Mouse (Mus musculus) embryonic facial prominence, embryonic 15.5 days (tissue): Measurements from ENCODE around the gene Crlf1. TPM values are rescaled to one million over a fixed set of nuclear protein-coding genes. Genes with fewer than 3 reads are reported as not detected.
A peak's percentile ranks its signal among the peaks of the same experiment; 100 is the strongest.
"Not testable (repeated sequence)": the region's sequence is repeated elsewhere in the genome, so short reads cannot be mapped to it uniquely, and the experiment has no call there.

ENCODE experiments used
- ATAC-seq: fragments of 200-750 bp; cut with Nextera tagmentation; 2 replicates; pipeline ENCODE4 v1.8.0; 2017; ENCODE audit warnings: low read depth, moderate TSS enrichment; ENCODE audit not compliant: insufficient number of reproducible peaks, low FRiP score, low TSS enrichment
- H3K27ac ChIP-seq: fragments of 300-500 bp; sonication (generic); replicated peaks from 2 replicates; pipeline ENCODE4 v1.5.1; 2015; ENCODE audit warnings: mild to moderate bottlenecking, inconsistent platforms
- H3K27me3 ChIP-seq: fragments of 300-500 bp; sonication (generic); 2 replicates; pipeline ENCODE4 v1.6.1; 2015; ENCODE audit warnings: inconsistent platforms
- H3K36me3 ChIP-seq: fragments of 300-500 bp; sonication (generic); 2 replicates; pipeline ENCODE4 v1.6.1; 2015; ENCODE audit warnings: mild to moderate bottlenecking, inconsistent platforms
- H3K4me1 ChIP-seq: fragments of 300-500 bp; sonication (generic); 2 replicates; pipeline ENCODE4 v1.6.1; 2015; ENCODE audit warnings: inconsistent platforms
- H3K4me2 ChIP-seq: fragments of 300-500 bp; sonication (generic); replicated peaks from 2 replicates; pipeline ENCODE4 v1.6.1; 2015; ENCODE audit warnings: mild to moderate bottlenecking, inconsistent platforms
- H3K4me3 ChIP-seq: fragments of 300-500 bp; sonication (generic); replicated peaks from 2 replicates; pipeline ENCODE4 v1.5.1; 2015; ENCODE audit warnings: mild to moderate bottlenecking, inconsistent platforms
- H3K9ac ChIP-seq: fragments of 300-500 bp; sonication (generic); 2 replicates; pipeline ENCODE4 v1.6.1; 2015; ENCODE audit warnings: inconsistent platforms
- H3K9me3 ChIP-seq: fragments of 300-500 bp; sonication (generic); replicated peaks from 2 replicates; pipeline ENCODE4 v1.6.1; 2016; ENCODE audit warnings: inconsistent platforms
- WGBS: fragments of 180-500 bp; shearing (Covaris S2); methylation state at CpG from one replicate; pipeline ENCODE4 v1.1.7; 2015; 5-methylcytosine and 5-hydroxymethylcytosine counted together
- polyA plus RNA-seq: library from polyadenylated mRNA; unstranded; fragments of >200 nt; fragmentation: Nextera tagmentation; extraction: Ambion mirVana; gene quantifications from 2 replicates; pipeline ENCODE4 v1.2.1, GENCODE M21; 2015

Crlf1 gene
- polyA plus RNA-seq, 1 experiment from 2014 or later: 159 TPM

GRCm38 (mm10) chr8:70511174-70511573 lies 18.2 kb downstream of the Crlf1 start:
- 0 out of 2 replicates have a peak overlapping the region, but pooled peaks have one; percentile 97 for H3K27ac ChIP-seq
- not testable (repeated sequence) for ATAC-seq, H3K9ac ChIP-seq, H3K27me3 ChIP-seq, H3K9me3 ChIP-seq
- peaks cover 48% of the 10 kb centered on the region for H3K36me3 ChIP-seq
- H3K4me3 ChIP-seq: peak overlapping the region; percentile 77
- peak overlapping the region; percentile 86 for H3K4me2 ChIP-seq
- peaks cover 29% of the 10 kb centered on the region for H3K4me1 ChIP-seq
- WGBS: 88% methylated on average over 6 of the region's 6 CpGs

- 94% methylated on average over 2 of the region's 2 CpGs for WGBS
- ATAC-seq: no peak
- no peak overlapping the region for H3K27ac ChIP-seq
- H3K9me3 ChIP-seq: no peaks in the 10 kb centered on the region
- H3K9ac ChIP-seq: no peak overlapping the region
- H3K4me1 ChIP-seq: peaks cover 27% of the 10 kb centered on the region
- H3K4me2 ChIP-seq: no peak overlapping the region
- no peaks in the 10 kb centered on the region for H3K27me3 ChIP-seq
- H3K4me3 ChIP-seq: peak overlapping the region; percentile 77; the same call in 1 of the 2 replicates
- H3K36me3 ChIP-seq: peaks cover 54% of the 10 kb centered on the region
These were observed 18.8 kb downstream of the Crlf1 start for GRCm38 (mm10) chr8:70511770-70512169.

- no peak overlapping the region for H3K9ac ChIP-seq
- H3K27me3 ChIP-seq: no peaks in the 10 kb centered on the region
- 92% methylated on average over 11 of the region's 11 CpGs for WGBS
- H3K4me2 ChIP-seq: no peak overlapping the region
- no peak overlapping the region for H3K27ac ChIP-seq
- peaks cover 21% of the 10 kb centered on the region for H3K4me1 ChIP-seq
- H3K36me3 ChIP-seq: peaks cover 48% of the 10 kb centered on the region
- ATAC-seq: no peak
- no peak overlapping the region for H3K4me3 ChIP-seq
- H3K9me3 ChIP-seq: no peaks in the 10 kb centered on the region
These were observed 19.4 kb downstream of the Crlf1 start for GRCm38 (mm10) chr8:70512253-70512903.

GRCm38 (mm10) chr8:70513441-70513840 lies 20.5 kb downstream of the Crlf1 start:
- ATAC-seq: no peak
- H3K9ac ChIP-seq: no peak overlapping the region
- H3K4me2 ChIP-seq: no peak overlapping the region
- H3K27ac ChIP-seq: no peak overlapping the region
- H3K9me3 ChIP-seq: no peaks in the 10 kb centered on the region
- H3K27me3 ChIP-seq: no peaks in the 10 kb centered on the region
- H3K36me3 ChIP-seq: peaks cover 39% of the 10 kb centered on the region
- peaks cover 19% of the 10 kb centered on the region for H3K4me1 ChIP-seq
- whole genome bisulfite sequencing: 49% methylated on average over 2 of the region's 2 CpGs
- H3K4me3 ChIP-seq: no peak overlapping the region

- peaks cover 31% of the 10 kb centered on the region for H3K36me3 ChIP-seq
- H3K4me2 ChIP-seq: no peak overlapping the region
- H3K27ac ChIP-seq: no peak overlapping the region
- no peak overlapping the region for H3K9ac ChIP-seq
- 57% methylated on average over 10 of the region's 10 CpGs for WGBS
- H3K4me3 ChIP-seq: no peak overlapping the region
- H3K4me1 ChIP-seq: peaks cover 9% of the 10 kb centered on the region
- H3K27me3 ChIP-seq: no peaks in the 10 kb centered on the region
- ATAC-seq: no peak
- no peaks in the 10 kb centered on the region for H3K9me3 ChIP-seq
These were observed 25.1 kb downstream of the Crlf1 start for GRCm38 (mm10) chr8:70517940-70518643.

GRCm38 (mm10) chr8:70519043-70519442 lies 26.1 kb downstream of the Crlf1 start:
- Histone ChIP-seq H3K4me3 (no peak overlapping the region), H3K4me2 (no peak overlapping the region), H3K27me3 (no peaks in the 10 kb centered on the region), H3K27ac (no peak overlapping the region), H3K9me3 (no peaks in the 10 kb centered on the region), H3K9ac (no peak overlapping the region), H3K4me1 (peaks cover 13% of the 10 kb centered on the region), H3K36me3 (peaks cover 23% of the 10 kb centered on the region)
- 90% methylated on average over 6 of the region's 6 CpGs for WGBS
- no peak for ATAC-seq

- no peak for ATAC-seq
- WGBS: 62% methylated on average over 2 of the region's 2 CpGs
These were observed 26.6 kb downstream of the Crlf1 start for GRCm38 (mm10) chr8:70519606-70520005.

GRCm38 (mm10) chr8:70522592-70523403 lies 29.8 kb downstream of the Crlf1 start:
- Histone ChIP-seq H3K9ac (peak overlapping the region; percentile 72), H3K4me2 (peak overlapping the region; percentile 73), H3K27ac (peak overlapping the region; percentile 85), H3K36me3 (peaks cover 8% of the 10 kb centered on the region; the same call in 1 of the 2 replicates), H3K9me3 (no peaks in the 10 kb centered on the region), H3K4me3 (peak overlapping the region; percentile 85), H3K4me1 (peaks cover 23% of the 10 kb centered on the region), H3K27me3 (no peaks in the 10 kb centered on the region)
- ATAC-seq: peak; percentile 88
- WGBS: under 1% methylated on average over 50 of the region's 51 CpGs

More at GRCm38 (mm10) chr8:70519606-70520005, 26.6 kb downstream of the Crlf1 start:
- Histone ChIP-seq H3K4me2 (no peak overlapping the region), H3K36me3 (peaks cover 23% of the 10 kb centered on the region), H3K9me3 (no peaks in the 10 kb centered on the region), H3K27me3 (no peaks in the 10 kb centered on the region), H3K27ac (no peak overlapping the region), H3K4me1 (peaks cover 13% of the 10 kb centered on the region), H3K4me3 (no peak overlapping the region), H3K9ac (no peak overlapping the region)

GRCm38 (mm10) chr8:70527111-70527511 lies 34.2 kb downstream of the Crlf1 start:
- no peaks in the 10 kb centered on the region for H3K9me3 ChIP-seq
- peak overlapping the region; percentile 86 for H3K4me3 ChIP-seq
- H3K9ac ChIP-seq: peak overlapping the region; percentile 78
- H3K27me3 ChIP-seq: no peaks in the 10 kb centered on the region
- peak overlapping the region; percentile 74 for H3K4me2 ChIP-seq
- H3K4me1 ChIP-seq: peaks cover 37% of the 10 kb centered on the region
- 4% methylated on average over 8 of the region's 8 CpGs for WGBS
- H3K27ac ChIP-seq: peak overlapping the region; percentile 89
- ATAC-seq: no peak
- H3K36me3 ChIP-seq: peaks cover 26% of the 10 kb centered on the region

- peaks cover 33% of the 10 kb centered on the region for H3K4me1 ChIP-seq
- WGBS: 1% methylated on average over 61 of the region's 61 CpGs
- H3K9me3 ChIP-seq: no peaks in the 10 kb centered on the region
These were observed 34.7 kb downstream of the Crlf1 start, which contains the start of the genes Fkbp8 and Kxd1 for GRCm38 (mm10) chr8:70527512-70528181. Gene Fkbp8, plus strand, starts transcription at chr8:70527724. Gene Kxd1, minus strand, starts transcription at chr8:70527956.

More at GRCm38 (mm10) chr8:70527512-70528181, 34.7 kb downstream of the Crlf1 start, which contains the start of the genes Fkbp8 and Kxd1:
- peak within 1 kb of the TSS; percentile 86 for H3K4me3 ChIP-seq
- peak within 1 kb of the TSS; percentile 74 for H3K4me2 ChIP-seq
- H3K27ac ChIP-seq: peak within 1 kb of the TSS; percentile 89
- ATAC-seq: peak; percentile 93
- H3K36me3 ChIP-seq: peaks cover 31% of the 10 kb centered on the region
- peak within 1 kb of the TSS; percentile 78 for H3K9ac ChIP-seq
- H3K27me3 ChIP-seq: no peaks in the 10 kb centered on the region
